In the genomic region with DNA sequence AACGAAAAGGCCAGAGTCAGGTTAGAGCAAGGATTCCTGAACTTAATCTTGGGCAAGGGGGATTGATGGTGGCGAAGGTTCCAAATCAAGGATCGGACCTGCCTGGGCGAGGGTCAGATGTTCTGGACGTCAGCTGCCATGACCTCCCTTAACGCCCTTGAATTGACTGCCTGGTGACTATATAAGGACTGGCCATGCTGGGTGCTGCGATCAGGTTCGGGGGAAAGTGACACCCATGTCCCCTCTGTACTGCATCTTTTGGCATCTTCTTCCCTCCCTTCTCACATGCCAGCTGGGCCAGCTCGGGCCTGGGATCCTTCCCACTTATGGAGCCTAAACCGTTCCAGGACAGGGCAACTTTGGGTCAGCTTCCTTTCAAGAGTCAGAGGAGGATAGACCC, we compare ENCODE assay signal across 8 mouse cellular contexts. TPM values are rescaled to one million over a fixed set of nuclear protein-coding genes. Genes with fewer than 3 reads are reported as not detected.
DNase-seq lines count a peak whose midpoint lies in the region; ATAC-seq and TF ChIP-seq lines count a peak whose summit lies in the region.

No protein-coding gene starts in this region.

- peak overlapping the region; percentile 97; the same call in 1 of the 2 replicates for H3K27ac ChIP-seq in lung, embryonic 16.5 days (ENCODE audit: low read length)
- 0 out of 2 replicates have a peak overlapping the region, but pooled peaks have one; percentile 97 for H3K27ac ChIP-seq in embryonic facial prominence, embryonic 13.5 days
- peak overlapping the region; percentile 98 for H3K27ac ChIP-seq in heart, postnatal 0 days (ENCODE audit: low read depth)
- peak overlapping the region; percentile 92 for H3K27ac ChIP-seq in midbrain, embryonic 10.5 days (replicated peaks)

- no peak for ATAC-seq in lung, embryonic 16.5 days (ENCODE audit: low read depth)
- ATAC-seq in embryonic facial prominence, embryonic 13.5 days (ENCODE audit: insufficient number of reproducible peaks, insufficient read depth, low FRiP score, low TSS enrichment, low read depth), result no peak
- ATAC-seq in heart, postnatal 0 days (ENCODE audit: insufficient read depth, low read depth), result 0 out of 2 replicates have a peak, but pooled peaks have one; percentile 10
- ATAC-seq in megakaryocyte-erythroid progenitor cell, adult 5-6 weeks (replicated peaks; ENCODE audit: low FRiP score, low TSS enrichment, poor library complexity, severe bottlenecking), result no peak

- H3K9me3 ChIP-seq in lung, embryonic 16.5 days (ENCODE audit: control insufficient read depth, low read length), result no peaks in the 10 kb centered on the region
- H3K9me3 ChIP-seq in embryonic facial prominence, embryonic 13.5 days, result no peaks in the 10 kb centered on the region
- no peaks in the 10 kb centered on the region for H3K9me3 ChIP-seq in heart, postnatal 0 days (replicated peaks; ENCODE audit: control insufficient read depth, low read length)
- H3K9me3 ChIP-seq in midbrain, embryonic 10.5 days (replicated peaks), result no peaks in the 10 kb centered on the region

- TF ChIP-seq EP300 in heart, postnatal 0 days (IDR thresholded peaks at IDR 0.05; ENCODE audit: low read depth), result no peak

- TF ChIP-seq CTCF in heart, postnatal 0 days (IDR thresholded peaks at IDR 0.05; ENCODE audit: low read depth), result no peak

- H3K4me1 ChIP-seq in lung, embryonic 16.5 days (replicated peaks; ENCODE audit: control insufficient read depth, insufficient read depth, low read length), result peaks cover 20% of the 10 kb centered on the region
- peaks cover 22% of the 10 kb centered on the region for H3K4me1 ChIP-seq in embryonic facial prominence, embryonic 13.5 days
- H3K4me1 ChIP-seq in heart, postnatal 0 days (ENCODE audit: control insufficient read depth, insufficient read depth), result peaks cover 15% of the 10 kb centered on the region
- H3K4me1 ChIP-seq in midbrain, embryonic 10.5 days, result peaks cover 34% of the 10 kb centered on the region

- no peak for DNase-seq in lung, postnatal 4 days
- no peak for DNase-seq in heart, postnatal 0 days (ENCODE audit: low spot score)
- DNase-seq in midbrain, embryonic 10.5 days (ENCODE audit: low spot score), result no peak
- DNase-seq in thymus, postnatal 0 days (ENCODE audit: low spot score), result no peak
- DNase-seq in testis, postnatal 14 days (ENCODE audit: low spot score), result no peak

- H3K4me3 ChIP-seq in lung, embryonic 16.5 days (ENCODE audit: low read length), result peak overlapping the region; percentile 62
- H3K4me3 ChIP-seq in embryonic facial prominence, embryonic 13.5 days, result peak overlapping the region; percentile 67
- peak overlapping the region; percentile 71 for H3K4me3 ChIP-seq in heart, postnatal 0 days (ENCODE audit: low read depth, low read length)
- peak overlapping the region; percentile 76 for H3K4me3 ChIP-seq in midbrain, embryonic 10.5 days

- peaks cover 11% of the 10 kb centered on the region for H3K36me3 ChIP-seq in lung, embryonic 16.5 days (ENCODE audit: control insufficient read depth, insufficient read depth, low read length)
- peaks cover 21% of the 10 kb centered on the region for H3K36me3 ChIP-seq in embryonic facial prominence, embryonic 13.5 days
- peaks cover 23% of the 10 kb centered on the region for H3K36me3 ChIP-seq in heart, postnatal 0 days (replicated peaks; ENCODE audit: control insufficient read depth, insufficient read depth, low read length)
- H3K36me3 ChIP-seq in midbrain, embryonic 10.5 days, result peaks cover 22% of the 10 kb centered on the region

- WGBS in lung, embryonic 16.5 days, result 3% methylated on average over 10 of the region's 10 CpGs
- WGBS in embryonic facial prominence, embryonic 13.5 days, result 6% methylated on average over 10 of the region's 10 CpGs
- WGBS in heart, postnatal 0 days, result 6% methylated on average over 10 of the region's 10 CpGs
- WGBS in midbrain, embryonic 10.5 days, result 7% methylated on average over 10 of the region's 10 CpGs

- peak overlapping the region; percentile 97 for H3K4me2 ChIP-seq in lung, embryonic 16.5 days (ENCODE audit: low read depth, low read length)
- peak overlapping the region; percentile 86 for H3K4me2 ChIP-seq in embryonic facial prominence, embryonic 13.5 days
- H3K4me2 ChIP-seq in heart, postnatal 0 days (ENCODE audit: low read depth, low read length), result peak overlapping the region; percentile 97

- H3K9ac ChIP-seq in lung, embryonic 16.5 days (ENCODE audit: low read length), result peak overlapping the region; percentile 82
- peak overlapping the region; percentile 78 for H3K9ac ChIP-seq in embryonic facial prominence, embryonic 13.5 days
- H3K9ac ChIP-seq in heart, postnatal 0 days (replicated peaks; ENCODE audit: low read depth, low read length), result peak overlapping the region; percentile 91

- no peaks in the 10 kb centered on the region for H3K27me3 ChIP-seq in lung, embryonic 16.5 days (ENCODE audit: control insufficient read depth, insufficient read depth, low read depth, low read length)
- no peaks in the 10 kb centered on the region for H3K27me3 ChIP-seq in embryonic facial prominence, embryonic 13.5 days
- no peaks in the 10 kb centered on the region for H3K27me3 ChIP-seq in heart, postnatal 0 days (ENCODE audit: control insufficient read depth, insufficient read depth, low read length)
- no peaks in the 10 kb centered on the region for H3K27me3 ChIP-seq in midbrain, embryonic 10.5 days (ENCODE audit: low read depth, poor library complexity, severe bottlenecking)

RNA-seq across cellular contexts. Expression of a gene that starts 0.7 kb away (rescaled TPM):
- 19.6 and 19.8 TPM in 2 replicates for polyA plus RNA-seq in lung, embryonic 16.5 days (2015; fragmentation: Nextera tagmentation; extraction: Ambion mirVana)
- 14.5 and 15.3 TPM in 2 replicates for polyA plus RNA-seq in embryonic facial prominence, embryonic 13.5 days (2015; fragmentation: Nextera tagmentation; extraction: Ambion mirVana)
- total RNA-seq in heart, postnatal 0 days (2014; rRNA removed; ENCODE audit: low replicate concordance), result 278 and 325 TPM in 2 replicates
- 205 and 214 TPM in 2 replicates for polyA plus RNA-seq in heart, postnatal 0 days (2015; fragmentation: Nextera tagmentation; extraction: Ambion mirVana)
- polyA plus RNA-seq in midbrain, embryonic 10.5 days (2016; fragmentation: Nextera tagmentation; extraction: Ambion mirVana), result 10.3 and 10.5 TPM in 2 replicates
- total RNA-seq in megakaryocyte-erythroid progenitor cell, adult 5-6 weeks (2014; fragmentation: Nextera tagmentation), result not detected in 2 replicates
- not detected in 2 replicates for total RNA-seq in megakaryocyte-erythroid progenitor cell, adult 5-6 weeks (2017)
- polyA plus RNA-seq in thymus, postnatal 0 days (2015; fragmentation: Nextera tagmentation; extraction: Ambion mirVana), result 9.7 and 10.6 TPM in 2 replicates

RNA-seq across cellular contexts. Expression of a gene that starts 1.6 kb away (rescaled TPM):
- polyA plus RNA-seq in lung, embryonic 16.5 days (2015; fragmentation: Nextera tagmentation; extraction: Ambion mirVana), result 112 and 120 TPM in 2 replicates
- polyA plus RNA-seq in embryonic facial prominence, embryonic 13.5 days (2015; fragmentation: Nextera tagmentation; extraction: Ambion mirVana), result 116 and 123 TPM in 2 replicates
- 101 and 108 TPM in 2 replicates for total RNA-seq in heart, postnatal 0 days (2014; rRNA removed; ENCODE audit: low replicate concordance)
- 116 and 120 TPM in 2 replicates for polyA plus RNA-seq in heart, postnatal 0 days (2015; fragmentation: Nextera tagmentation; extraction: Ambion mirVana)
- polyA plus RNA-seq in midbrain, embryonic 10.5 days (2016; fragmentation: Nextera tagmentation; extraction: Ambion mirVana), result 126 and 127 TPM in 2 replicates
- total RNA-seq in megakaryocyte-erythroid progenitor cell, adult 5-6 weeks (2014; fragmentation: Nextera tagmentation), result 23.2 and 30.0 TPM in 2 replicates
- 40.7 and 71.8 TPM in 2 replicates for total RNA-seq in megakaryocyte-erythroid progenitor cell, adult 5-6 weeks (2017)
- 84.4 and 90.1 TPM in 2 replicates for polyA plus RNA-seq in thymus, postnatal 0 days (2015; fragmentation: Nextera tagmentation; extraction: Ambion mirVana)

RNA-seq across cellular contexts. Expression of a gene that starts 24.4 kb away (rescaled TPM):
- polyA plus RNA-seq in lung, embryonic 16.5 days (2015; fragmentation: Nextera tagmentation; extraction: Ambion mirVana), result 15.6 and 16.2 TPM in 2 replicates
- 20.1 and 20.4 TPM in 2 replicates for polyA plus RNA-seq in embryonic facial prominence, embryonic 13.5 days (2015; fragmentation: Nextera tagmentation; extraction: Ambion mirVana)
- 6.0 and 17.0 TPM in 2 replicates for total RNA-seq in heart, postnatal 0 days (2014; rRNA removed; ENCODE audit: low replicate concordance)
- 6.2 and 6.6 TPM in 2 replicates for polyA plus RNA-seq in heart, postnatal 0 days (2015; fragmentation: Nextera tagmentation; extraction: Ambion mirVana)
- 19.0 and 19.9 TPM in 2 replicates for polyA plus RNA-seq in midbrain, embryonic 10.5 days (2016; fragmentation: Nextera tagmentation; extraction: Ambion mirVana)
- 14.6 and 15.2 TPM in 2 replicates for total RNA-seq in megakaryocyte-erythroid progenitor cell, adult 5-6 weeks (2014; fragmentation: Nextera tagmentation)
- total RNA-seq in megakaryocyte-erythroid progenitor cell, adult 5-6 weeks (2017), result 8.9 and 10.1 TPM in 2 replicates
- polyA plus RNA-seq in thymus, postnatal 0 days (2015; fragmentation: Nextera tagmentation; extraction: Ambion mirVana), result 12.7 and 15.1 TPM in 2 replicates
